Mouse (Mus musculus) erythroblast, adult 5-6 weeks (primary cell): ENCODE data around the gene Ier2. TPM values are rescaled to one million over a fixed set of nuclear protein-coding genes. Genes with fewer than 3 reads are reported as not detected.
"Not testable (repeated sequence)": the region's sequence is repeated elsewhere in the genome, so short reads cannot be mapped to it uniquely, and the experiment has no call there.

ENCODE experiments used
- ATAC-seq: replicated peaks from 2 replicates; pipeline ENCODE4 v1.8.0; 2016; ENCODE audit warnings: moderate number of reproducible peaks, mild to moderate bottlenecking, moderate TSS enrichment, inconsistent platforms; ENCODE audit not compliant: poor library complexity, low FRiP score, severe bottlenecking
- total RNA-seq, 2 experiments: library from RNA; stranded (forward) in 1 of 2; stranded (reverse) in 1 of 2; fragments of 150-400 nt in 1 of 2; fragments of 200-764, 138-1000 nt in 1 of 2; gene quantifications; 2 replicates each; pipeline versions ENCODE4 v1.2.3 to v1.2.4; 2015 to 2017; ENCODE audit warnings: low replicate concordance in 2 of 2

The Ier2 gene
- total RNA-seq, 2 experiments from 2014 or later = 14.8 to 22.9 TPM

DNA sequence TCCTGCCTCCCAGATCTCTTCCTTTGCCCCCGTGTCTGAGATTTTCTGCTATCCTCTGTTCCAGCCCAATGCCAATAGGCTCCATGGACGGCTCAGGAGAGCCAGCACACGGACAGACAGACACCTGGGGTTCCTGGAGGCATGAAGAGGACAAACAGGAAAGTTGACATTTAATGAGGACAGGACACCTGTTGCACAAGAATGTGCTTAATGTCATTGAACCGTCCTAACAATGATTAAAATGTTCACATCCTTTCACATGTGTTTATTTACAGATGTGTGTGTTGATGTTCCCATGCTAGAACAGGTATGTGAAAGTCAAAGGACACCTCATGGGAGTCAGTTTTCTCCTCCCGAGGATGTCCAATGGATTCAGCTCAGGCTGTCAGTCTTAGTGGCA is 19.6 kb downstream of the Ier2 start:
- no peak for ATAC-seq

DNA sequence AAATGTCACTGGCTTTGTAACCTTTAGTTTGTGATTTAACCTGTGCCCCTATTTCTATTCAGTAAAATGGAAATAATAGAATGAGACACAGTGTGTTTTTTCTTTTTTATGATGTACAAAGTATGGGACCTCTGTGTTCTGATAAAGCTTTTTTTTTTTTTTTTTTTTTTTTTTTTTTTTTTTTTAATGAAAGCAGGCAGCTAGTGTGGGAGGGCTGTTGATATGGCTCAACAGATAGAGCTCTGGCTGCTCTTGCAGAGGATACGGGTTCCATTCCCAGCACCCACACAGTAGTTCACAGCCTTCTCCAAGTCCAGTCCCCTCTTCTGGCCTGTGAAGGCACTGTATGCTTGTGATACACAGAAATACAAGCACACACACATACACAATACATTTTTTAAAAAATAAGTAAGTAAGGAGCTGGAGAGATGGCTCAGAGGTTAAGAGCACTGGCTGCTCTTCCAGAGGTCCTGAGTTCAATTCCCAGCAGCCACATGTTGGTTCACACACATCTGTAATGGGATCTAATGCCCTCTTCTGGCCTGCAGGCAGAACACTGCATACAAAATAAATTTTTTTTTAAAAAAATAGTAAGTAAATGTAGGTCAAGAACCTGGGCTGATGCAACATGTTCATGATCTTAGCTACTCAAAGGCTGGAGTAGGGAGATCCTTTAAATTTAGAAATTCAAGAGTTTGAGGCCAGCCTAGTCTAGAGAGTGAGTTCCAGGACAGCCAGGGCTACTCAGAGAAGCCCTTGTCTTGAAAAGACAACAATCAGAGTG is 20.9 kb downstream of the Ier2 start:
- no peak for ATAC-seq

DNA sequence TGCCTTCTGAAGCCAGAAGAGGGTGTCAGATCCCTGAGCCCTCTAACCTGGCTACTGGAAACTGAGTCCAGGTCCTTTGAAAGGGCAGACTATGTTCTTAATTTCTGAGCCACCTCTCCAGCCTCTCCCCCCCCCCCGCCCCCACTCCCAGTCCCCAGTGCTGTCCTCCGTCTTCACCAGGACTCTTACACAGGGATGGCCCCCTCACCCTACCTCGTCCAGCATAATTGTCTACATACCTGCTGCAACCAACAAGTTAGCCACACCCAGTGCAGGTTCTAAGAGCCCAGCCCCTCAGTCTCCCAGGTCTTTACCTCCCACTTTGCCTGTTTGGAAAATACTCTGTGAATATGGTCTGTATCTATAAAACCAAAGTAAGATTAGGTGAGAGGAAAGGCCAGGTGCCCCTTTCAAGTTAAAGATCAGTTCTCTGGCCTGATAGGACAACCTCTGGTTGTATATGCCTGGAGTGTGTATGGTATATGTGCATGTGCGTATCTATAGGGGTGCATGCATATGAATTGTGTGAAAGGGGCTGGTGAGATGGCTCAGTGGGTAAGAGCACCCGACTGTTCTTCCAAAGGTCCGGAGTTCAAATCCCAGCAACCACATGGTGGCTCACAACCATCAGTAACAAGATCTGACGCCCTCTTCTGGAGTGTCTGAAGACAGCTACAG is 21.9 kb downstream of the Ier2 start:
- ATAC-seq = no peak

DNA sequence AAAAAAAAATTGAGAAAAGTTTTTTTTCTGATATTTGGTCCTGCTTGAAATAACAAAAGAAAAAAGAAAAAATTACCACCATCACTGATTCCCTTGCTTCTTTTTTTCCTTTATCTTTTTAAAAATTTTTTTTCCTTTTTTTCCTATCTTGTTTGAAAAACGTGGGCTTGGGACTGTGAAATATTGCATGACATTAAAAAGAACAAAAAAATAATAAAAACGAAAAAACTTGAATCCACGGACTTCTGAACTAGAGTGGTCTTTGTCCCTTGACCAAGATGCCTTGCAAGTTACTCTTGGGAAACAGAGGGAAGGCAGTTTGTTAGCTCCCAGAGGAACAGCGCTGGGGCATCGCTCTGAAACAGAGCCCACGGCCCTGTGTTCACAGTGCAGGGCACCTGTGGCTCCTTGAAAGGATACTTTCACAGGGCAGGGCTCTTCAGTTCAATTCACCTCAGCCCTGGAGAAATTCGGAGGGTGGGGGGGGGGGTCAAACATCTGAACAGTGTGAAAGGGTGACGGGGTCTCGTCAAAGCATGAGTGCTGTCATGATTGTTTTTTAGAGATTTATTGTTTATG is 22.6 kb downstream of the Ier2 start:
- ATAC-seq = no peak

DNA sequence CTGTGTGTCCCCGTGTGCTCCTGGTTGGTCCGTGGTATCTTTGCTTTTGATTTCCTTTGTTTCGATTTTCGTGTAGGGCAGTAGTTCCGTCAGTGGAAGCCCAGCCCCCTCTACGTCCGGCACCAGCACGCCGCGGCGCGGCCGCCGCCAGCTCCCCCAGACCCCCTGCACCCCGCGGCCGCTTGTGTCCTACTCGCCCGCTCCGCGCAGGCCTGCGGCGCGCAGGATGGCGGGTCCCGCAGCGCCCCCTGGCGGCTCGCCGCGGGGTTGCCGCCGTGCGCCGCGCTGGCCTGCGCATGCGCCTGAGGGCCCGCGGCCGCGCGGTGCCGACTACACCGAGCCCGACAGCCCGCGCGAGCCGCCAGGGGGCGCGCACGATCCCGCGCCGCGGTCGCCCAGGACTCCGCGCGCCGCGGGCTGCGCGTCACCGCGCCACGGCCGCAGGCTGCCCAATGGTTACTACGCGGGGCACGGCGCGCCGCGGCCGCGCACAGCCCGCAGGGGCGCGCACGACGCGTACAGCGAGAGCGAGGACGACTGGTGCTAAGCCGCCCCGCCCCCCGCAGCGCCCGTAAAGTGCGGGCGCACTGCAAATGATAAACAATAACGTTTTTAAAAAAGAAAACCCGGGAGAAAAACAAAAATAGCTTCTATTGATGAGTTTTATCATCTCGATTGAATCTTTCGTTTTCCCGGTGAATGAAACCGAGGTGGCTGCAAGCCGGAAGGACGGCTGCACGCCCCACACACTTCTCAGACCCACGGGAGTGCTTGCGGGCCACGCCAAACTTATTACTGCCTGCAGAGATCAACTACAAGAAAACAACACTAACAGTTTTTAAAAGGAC is 23.3 kb downstream of the Ier2 start:
- ATAC-seq = peak; percentile 86

DNA sequence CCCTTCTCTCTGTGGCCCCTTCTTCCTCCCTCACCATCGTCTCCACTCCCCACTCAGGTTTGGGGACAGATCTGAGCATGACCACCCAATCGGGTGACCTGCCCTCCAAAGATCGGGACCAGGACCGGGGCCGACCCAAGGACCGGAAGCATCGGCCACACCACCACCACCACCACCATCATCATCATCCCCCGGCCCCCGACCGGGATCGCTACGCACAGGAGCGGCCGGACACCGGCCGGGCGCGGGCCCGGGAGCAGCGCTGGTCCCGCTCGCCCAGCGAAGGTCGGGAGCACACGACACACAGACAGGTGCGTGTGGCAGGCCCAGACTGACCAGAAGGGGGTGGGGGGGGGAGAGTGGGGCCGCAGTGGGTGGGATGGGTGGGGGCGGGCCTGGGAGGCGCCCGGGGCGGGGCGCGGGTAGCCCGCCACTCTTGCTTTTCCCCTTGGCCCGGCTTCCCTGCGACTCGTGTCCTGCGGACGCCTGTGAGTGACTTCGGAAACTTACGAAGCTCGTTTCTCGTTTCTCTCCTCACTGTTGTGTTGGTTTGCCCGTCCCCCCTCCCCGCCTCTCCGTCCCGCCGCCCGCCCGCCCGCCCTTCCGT is 24.0 kb downstream of the Ier2 start:
- ATAC-seq = 0 out of 2 replicates have a peak, but pooled peaks have one; percentile 7

GRCm38 (mm10) chr8:84637946-84638554 is 24.6 kb downstream of the Ier2 start:
- ATAC-seq = no peak

- ATAC-seq = no peak
Measured at GRCm38 (mm10) chr8:84636051-84636691, 26.5 kb downstream of the Ier2 start.

DNA sequence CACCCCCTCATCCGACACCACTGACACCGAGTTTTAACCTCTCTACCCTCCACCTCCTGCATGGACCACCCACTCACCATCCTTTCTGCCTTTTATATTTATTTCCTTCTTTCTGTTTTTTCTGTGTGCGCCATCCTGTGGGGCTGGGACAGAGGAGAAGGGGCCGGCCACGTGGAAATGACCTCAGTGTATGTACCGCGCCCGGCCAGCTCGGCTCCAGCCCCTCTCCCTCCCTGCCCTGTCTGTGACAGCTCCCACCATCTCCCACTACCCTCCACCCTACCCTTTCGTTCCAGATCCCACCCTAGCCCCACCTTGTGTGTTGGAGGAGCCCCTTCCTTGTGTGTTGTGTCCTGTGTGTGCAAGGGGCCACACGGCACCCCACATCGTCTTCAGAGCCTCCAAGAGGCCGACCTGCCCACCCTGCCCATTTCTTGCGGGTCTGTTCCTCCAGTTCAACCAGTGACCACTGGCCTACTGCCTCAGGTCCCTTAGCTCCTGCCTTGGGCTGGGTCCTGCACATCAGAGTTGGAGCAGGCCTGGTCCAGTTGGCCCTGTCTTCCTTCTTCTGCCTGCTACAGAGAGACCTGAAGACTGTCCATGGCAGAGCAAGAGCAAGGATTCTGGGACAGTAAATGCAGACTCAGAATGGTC is 27.1 kb downstream of the Ier2 start:
- ATAC-seq = no peak

DNA sequence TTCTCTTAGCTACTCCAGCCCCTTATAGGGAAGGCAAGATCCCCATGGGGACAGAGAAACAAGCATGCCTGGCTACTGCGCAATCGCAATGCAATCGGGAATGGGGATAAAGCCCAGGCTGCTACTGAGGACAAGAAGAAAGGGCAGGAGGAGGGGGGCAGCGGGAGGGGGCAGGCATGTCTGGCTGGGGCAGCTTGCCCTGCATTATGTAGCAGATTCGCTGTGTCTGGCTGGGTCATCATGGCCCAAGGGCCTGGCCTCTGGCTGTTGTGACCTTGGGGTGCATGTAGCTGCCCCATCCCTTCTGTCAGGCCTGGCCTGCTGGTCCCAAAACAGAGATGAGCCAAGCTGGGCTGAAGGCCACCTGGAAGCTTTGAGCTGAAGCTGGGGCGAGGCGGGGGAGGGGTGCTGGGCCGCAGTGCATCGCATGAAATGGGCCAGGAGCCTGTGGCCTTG is 27.8 kb downstream of the Ier2 start:
- no peak for ATAC-seq

GRCm38 (mm10) chr8:84633841-84634584 is 28.6 kb downstream of the Ier2 start:
- ATAC-seq = no peak

GRCm38 (mm10) chr8:84631813-84632212 is 30.8 kb downstream of the Ier2 start:
- no peak for ATAC-seq

DNA sequence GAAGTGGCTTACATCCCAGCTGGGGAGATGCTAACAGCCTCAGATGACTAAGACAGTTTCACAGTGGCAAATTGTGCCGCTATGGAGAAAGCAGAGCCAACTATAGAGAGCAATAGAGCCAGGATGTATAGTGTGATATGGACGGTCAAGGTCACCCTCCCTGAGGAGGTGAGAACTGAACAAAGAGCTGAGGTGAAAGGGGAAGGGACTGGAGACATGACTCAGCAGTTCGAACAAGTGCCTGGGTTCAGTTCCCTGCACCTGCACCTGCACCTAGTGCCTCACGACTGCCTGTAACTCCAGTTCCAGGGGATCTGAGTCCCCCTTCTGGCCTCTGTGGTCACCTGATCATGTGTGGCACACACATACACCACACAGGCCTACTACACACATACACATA is 32.5 kb downstream of the Ier2 start:
- no peak for ATAC-seq

- no peak for ATAC-seq
Measured at GRCm38 (mm10) chr8:84629586-84629985, 33.1 kb downstream of the Ier2 start.

- not testable (repeated sequence) for ATAC-seq
Measured at GRCm38 (mm10) chr8:84623425-84623824, 39.2 kb downstream of the Ier2 start.

DNA sequence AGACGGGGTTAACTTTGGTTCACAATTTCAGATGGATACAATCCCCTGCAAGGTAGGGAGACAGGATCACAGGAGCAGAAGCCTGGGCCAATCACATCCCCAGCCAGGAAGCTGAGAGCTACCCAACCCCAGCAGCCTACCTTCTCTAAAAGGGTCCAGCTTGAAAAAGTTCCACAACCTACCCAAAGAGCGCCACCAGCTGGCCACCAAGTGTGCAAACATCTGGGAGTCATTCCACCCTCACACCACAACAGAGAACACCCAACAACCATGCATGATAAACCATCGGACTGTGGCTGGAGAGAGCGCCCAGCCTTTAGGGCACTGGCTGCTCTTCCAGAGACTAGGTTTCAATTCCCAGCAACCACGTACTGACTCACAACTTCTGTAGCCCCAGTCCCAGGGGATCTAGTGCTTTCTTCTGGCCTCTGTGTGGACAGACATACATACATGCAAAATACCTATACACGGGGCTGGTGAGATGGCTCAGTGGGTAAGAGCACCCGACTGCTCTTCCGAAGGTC is 41.5 kb downstream of the Ier2 start:
- peak; percentile 44; the same call in 1 of the 2 replicates for ATAC-seq

DNA sequence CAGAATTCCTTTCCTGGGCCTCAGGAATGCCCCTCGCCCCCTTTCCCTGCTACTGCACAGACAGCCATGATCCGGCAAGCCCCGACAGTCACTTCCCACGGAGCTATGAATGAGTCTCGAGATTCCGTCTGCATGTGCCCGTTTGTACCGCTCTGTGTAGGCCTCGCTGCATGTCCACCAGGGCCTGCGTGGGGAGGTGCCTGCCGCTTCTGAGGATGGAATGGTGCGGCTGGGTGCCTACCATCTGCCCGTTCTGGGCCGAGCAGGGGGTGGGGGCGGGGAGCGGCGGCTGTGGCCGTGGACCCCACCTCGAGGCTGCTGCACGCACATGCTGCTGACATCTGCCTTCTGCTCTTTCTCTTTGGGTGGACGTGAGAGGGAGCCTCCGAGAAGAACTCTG is 45.6 kb downstream of the Ier2 start:
- no peak for ATAC-seq
